Mouse (Mus musculus): ENCODE measurements around the gene Cirbp. TPM values are rescaled to one million over a fixed set of nuclear protein-coding genes. Genes with fewer than 3 reads are reported as not detected.
A peak's percentile ranks its signal among the peaks of the same experiment; 100 is the strongest.

The Cirbp gene
- polyA plus RNA-seq (2016; fragmentation: Nextera tagmentation; extraction: Ambion mirVana), result 91.8 and 135 TPM in 2 replicates

DNA sequence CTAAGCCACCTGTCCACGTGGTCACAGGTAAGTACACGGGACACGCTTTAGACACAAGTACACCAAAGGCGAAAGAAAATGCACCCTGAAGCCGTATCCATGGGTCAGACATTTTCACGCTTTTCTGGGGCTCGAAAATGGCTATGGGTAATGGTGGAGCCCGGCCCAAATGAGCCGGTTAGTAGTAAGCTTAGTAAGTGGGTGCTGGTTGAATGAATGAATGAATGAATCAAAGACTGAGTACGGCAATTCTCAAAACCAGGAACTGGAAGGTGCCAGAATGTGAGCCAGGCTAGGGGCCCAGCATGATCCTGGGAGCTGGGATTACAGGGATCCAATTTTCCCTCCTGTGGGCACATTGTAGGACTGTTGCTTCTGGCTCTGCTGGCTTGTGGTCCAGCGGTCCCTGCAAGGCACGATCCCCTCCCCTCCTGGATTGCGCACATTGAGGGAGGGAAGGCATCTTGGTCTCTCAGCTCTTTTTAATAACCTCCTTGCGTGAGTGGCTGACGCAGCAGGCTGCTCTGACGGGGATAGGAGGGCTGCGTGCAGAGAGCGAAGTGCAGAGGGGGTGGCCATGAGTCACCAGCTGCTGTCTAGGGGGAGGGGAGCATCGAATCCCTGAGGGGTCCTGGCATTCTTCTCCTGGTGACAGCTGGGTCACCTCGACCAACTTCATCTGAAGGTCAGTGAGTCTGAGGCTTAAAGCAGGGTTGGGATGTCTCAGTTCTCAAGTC, at the start of gene Cirbp:
Cirbp (plus strand) TSS at position 594 of the 737 bp plus-strand sequence.
- Histone ChIP-seq H3K36me3 (peaks cover 17% of the 10 kb centered on the region), H3K27ac (replicated peaks) (peak within 1 kb of the TSS; percentile 99), H3K4me1 (peaks cover 89% of the 10 kb centered on the region), H3K9me3 (replicated peaks) (no peaks in the 10 kb centered on the region), H3K27me3 (ENCODE audit: low read depth, poor library complexity, severe bottlenecking) (peaks cover 9% of the 10 kb centered on the region), H3K4me3 (peak within 1 kb of the TSS; percentile 77)
- WGBS, result 19% methylated on average over 20 of the region's 20 CpGs
- DNase-seq (ENCODE audit: low spot score), result peak; percentile 48

- H3K4me3 ChIP-seq, result peak overlapping the region; percentile 96
- peaks cover 44% of the 10 kb centered on the region for H3K36me3 ChIP-seq
- DNase-seq (ENCODE audit: low spot score), result peak; percentile 31
- H3K27me3 ChIP-seq (ENCODE audit: low read depth, poor library complexity, severe bottlenecking), result no peaks in the 10 kb centered on the region
- peak overlapping the region; percentile 93 for H3K27ac ChIP-seq (replicated peaks)
- H3K9me3 ChIP-seq (replicated peaks), result no peaks in the 10 kb centered on the region
- 1% methylated on average over 27 of the region's 27 CpGs for WGBS
- peaks cover 50% of the 10 kb centered on the region for H3K4me1 ChIP-seq
These were observed 49.2 kb upstream of the Cirbp start for GRCm38 (mm10) chr10:80116563-80116926.

DNA sequence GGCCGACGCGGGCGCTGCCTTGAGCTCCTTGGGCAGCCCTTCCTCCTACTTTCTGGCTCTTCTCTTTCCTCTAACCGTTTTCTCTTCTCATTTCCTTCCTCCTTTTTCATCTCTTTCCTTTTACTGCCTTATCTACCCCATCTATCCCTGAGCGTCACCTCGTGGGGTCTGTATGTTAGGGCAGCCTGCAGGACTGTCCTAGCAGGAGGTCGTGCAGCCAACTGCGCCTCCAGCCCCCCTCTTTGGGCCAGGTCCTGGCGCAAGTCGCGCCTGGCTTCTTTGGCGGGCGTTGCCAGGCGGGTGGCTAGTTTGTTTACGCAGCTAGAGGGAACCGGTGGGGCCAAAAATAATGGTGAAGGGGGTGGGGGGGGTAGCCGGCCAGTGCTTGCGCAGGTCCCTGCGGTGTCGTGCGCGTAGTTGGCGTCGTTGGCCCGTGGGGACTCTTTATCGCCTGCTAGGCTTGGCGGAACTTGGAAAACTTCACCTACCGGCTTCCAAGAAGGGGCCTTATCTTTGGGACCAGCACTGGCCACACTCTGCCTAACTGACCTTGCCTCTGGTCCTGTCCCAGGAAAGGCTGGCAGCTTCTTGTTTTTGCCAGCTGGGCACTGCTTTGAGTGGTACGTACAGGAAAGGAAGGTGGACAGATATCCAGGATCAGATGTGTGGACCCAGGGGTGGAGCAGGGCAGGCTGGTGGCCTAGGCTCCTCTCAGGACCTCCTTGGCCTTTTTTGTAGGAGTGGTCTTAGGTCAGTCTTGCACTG, 48.7 kb upstream of the Cirbp start:
- H3K9me3 ChIP-seq (replicated peaks), result no peaks in the 10 kb centered on the region
- peaks cover 50% of the 10 kb centered on the region for H3K4me1 ChIP-seq
- H3K4me3 ChIP-seq, result peak overlapping the region; percentile 96
- peak; percentile 37 for DNase-seq (ENCODE audit: low spot score)
- WGBS, result 6% methylated on average over 30 of the region's 30 CpGs
- H3K27ac ChIP-seq (replicated peaks), result peak overlapping the region; percentile 93
- H3K36me3 ChIP-seq, result peaks cover 50% of the 10 kb centered on the region
- H3K27me3 ChIP-seq (ENCODE audit: low read depth, poor library complexity, severe bottlenecking), result no peaks in the 10 kb centered on the region

DNA sequence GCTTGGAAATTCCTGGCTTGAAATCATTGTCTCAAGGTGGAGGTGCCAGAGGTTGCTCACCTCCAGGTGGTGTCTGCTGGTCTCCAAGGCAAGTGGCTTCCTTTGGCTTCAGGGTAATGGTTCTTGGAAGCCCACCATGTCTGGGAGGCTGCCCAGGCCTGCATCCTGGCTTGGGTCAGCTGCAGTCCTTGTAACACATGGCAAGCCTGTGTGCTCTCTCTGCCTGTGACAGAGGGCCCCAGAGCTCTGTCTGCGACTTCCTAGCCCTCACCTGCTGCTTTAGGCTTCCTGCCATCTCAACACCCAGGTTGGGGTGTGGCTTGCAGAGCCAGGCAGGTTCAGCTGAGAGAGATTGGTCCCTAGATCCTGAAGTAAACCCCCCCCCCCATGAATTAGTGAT, 48.0 kb upstream of the Cirbp start:
- peak overlapping the region; percentile 93 for H3K27ac ChIP-seq (replicated peaks)
- H3K36me3 ChIP-seq, result peaks cover 56% of the 10 kb centered on the region
- no peaks in the 10 kb centered on the region for H3K9me3 ChIP-seq (replicated peaks)
- H3K27me3 ChIP-seq (ENCODE audit: low read depth, poor library complexity, severe bottlenecking), result no peaks in the 10 kb centered on the region
- DNase-seq (ENCODE audit: low spot score), result no peak
- H3K4me3 ChIP-seq, result peak overlapping the region; percentile 96
- H3K4me1 ChIP-seq, result peaks cover 50% of the 10 kb centered on the region
- WGBS, result 74% methylated on average over 1 of the region's 1 CpGs

DNA sequence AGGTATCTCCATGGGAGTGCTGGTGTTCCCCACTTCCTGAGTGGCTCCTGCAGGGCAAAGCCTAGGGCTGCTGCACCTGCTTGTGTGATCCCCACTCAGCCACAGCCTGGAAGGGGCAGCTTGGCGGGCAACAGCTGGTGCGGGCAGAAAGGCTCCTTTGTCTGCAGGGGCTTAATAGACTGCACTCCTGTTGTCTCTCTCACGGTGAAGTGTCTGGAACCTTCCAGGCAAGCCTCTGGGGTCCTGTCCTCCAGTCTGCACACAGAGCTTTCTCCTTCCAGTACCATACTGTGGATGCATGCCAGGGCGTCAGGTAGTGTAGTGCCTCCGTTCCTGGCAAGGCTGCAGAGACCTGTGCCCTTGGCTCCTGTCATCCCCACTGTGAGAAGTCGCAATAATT, 47.2 kb upstream of the Cirbp start:
- peaks cover 50% of the 10 kb centered on the region for H3K4me1 ChIP-seq
- peak overlapping the region; percentile 3; the same call in 1 of the 2 replicates for H3K27ac ChIP-seq (replicated peaks)
- peak overlapping the region; percentile 96 for H3K4me3 ChIP-seq
- 80% methylated on average over 6 of the region's 6 CpGs for WGBS
- H3K9me3 ChIP-seq (replicated peaks), result no peaks in the 10 kb centered on the region
- peaks cover 64% of the 10 kb centered on the region for H3K36me3 ChIP-seq
- no peak for DNase-seq (ENCODE audit: low spot score)
- H3K27me3 ChIP-seq (ENCODE audit: low read depth, poor library complexity, severe bottlenecking), result no peaks in the 10 kb centered on the region

DNA sequence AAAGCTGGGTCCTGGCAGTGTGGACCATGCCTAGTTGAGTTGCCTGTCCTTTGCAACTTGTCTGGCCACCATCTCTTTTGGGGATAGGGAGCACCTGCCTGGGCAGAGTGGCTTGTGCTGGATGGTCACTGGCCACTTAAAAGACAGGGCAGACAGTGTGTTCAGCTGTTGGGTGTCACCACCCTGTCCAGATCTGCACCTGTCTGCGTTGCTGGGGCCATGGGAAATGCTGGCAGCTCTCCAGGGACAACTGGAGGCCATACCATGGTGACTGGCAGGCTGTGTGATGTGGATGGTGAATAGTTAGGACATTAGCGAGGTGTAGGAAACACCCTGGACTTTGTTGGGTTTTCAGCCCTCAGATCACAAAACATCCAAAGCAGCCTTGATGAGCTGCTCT, 45.6 kb upstream of the Cirbp start:
- Histone ChIP-seq H3K36me3 (peaks cover 80% of the 10 kb centered on the region), H3K9me3 (replicated peaks) (no peaks in the 10 kb centered on the region), H3K4me1 (peaks cover 45% of the 10 kb centered on the region), H3K27me3 (ENCODE audit: low read depth, poor library complexity, severe bottlenecking) (no peaks in the 10 kb centered on the region), H3K4me3 (peak overlapping the region; percentile 17; the same call in 1 of the 2 replicates), H3K27ac (replicated peaks) (no peak overlapping the region)
- no peak for DNase-seq (ENCODE audit: low spot score)
- WGBS, result 92% methylated on average over 2 of the region's 2 CpGs

DNA sequence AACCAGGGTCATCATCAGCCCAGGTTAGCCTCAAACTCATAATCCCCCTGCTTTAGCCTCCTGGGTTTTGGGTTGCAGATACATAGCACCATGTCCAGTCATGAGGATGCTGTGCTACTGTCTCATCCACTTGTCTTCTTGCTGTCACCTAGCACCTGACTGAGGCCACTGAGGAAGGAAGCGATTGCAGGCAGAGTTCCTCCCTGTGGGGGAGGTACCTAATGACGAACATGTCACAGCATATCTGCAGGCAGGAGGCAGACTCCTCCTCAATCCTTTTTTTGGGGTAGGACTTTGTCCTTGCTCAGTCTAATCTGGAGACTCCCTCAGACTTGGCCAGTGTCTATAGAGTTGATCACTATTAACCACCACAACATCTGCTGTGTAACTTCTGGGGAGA, 44.1 kb upstream of the Cirbp start:
- Histone ChIP-seq H3K27ac (replicated peaks) (no peak overlapping the region), H3K27me3 (ENCODE audit: low read depth, poor library complexity, severe bottlenecking) (no peaks in the 10 kb centered on the region), H3K9me3 (replicated peaks) (no peaks in the 10 kb centered on the region), H3K36me3 (peaks cover 95% of the 10 kb centered on the region), H3K4me1 (peaks cover 42% of the 10 kb centered on the region), H3K4me3 (peak overlapping the region; percentile 16)
- no peak for DNase-seq (ENCODE audit: low spot score)
- WGBS, result 94% methylated on average over 2 of the region's 2 CpGs

- H3K36me3 ChIP-seq, result peaks cover 100% of the 10 kb centered on the region
- no peaks in the 10 kb centered on the region for H3K27me3 ChIP-seq (ENCODE audit: low read depth, poor library complexity, severe bottlenecking)
- no peaks in the 10 kb centered on the region for H3K9me3 ChIP-seq (replicated peaks)
- H3K4me1 ChIP-seq, result peaks cover 18% of the 10 kb centered on the region
- H3K27ac ChIP-seq (replicated peaks), result no peak overlapping the region
- DNase-seq (ENCODE audit: low spot score), result no peak
- WGBS, result 90% methylated on average over 9 of the region's 9 CpGs
- 0 out of 2 replicates have a peak overlapping the region, but pooled peaks have one; percentile 16 for H3K4me3 ChIP-seq
These were observed 41.7 kb upstream of the Cirbp start for GRCm38 (mm10) chr10:80123932-80124562.

- 96% methylated on average over 8 of the region's 8 CpGs for WGBS
- peaks cover 100% of the 10 kb centered on the region for H3K36me3 ChIP-seq
These were observed 37.9 kb upstream of the Cirbp start for GRCm38 (mm10) chr10:80127920-80128319.

GRCm38 (mm10) chr10:80129846-80130245, 35.9 kb upstream of the Cirbp start:
- Histone ChIP-seq H3K27me3 (ENCODE audit: low read depth, poor library complexity, severe bottlenecking) (peaks cover 52% of the 10 kb centered on the region), H3K4me1 (peaks cover 24% of the 10 kb centered on the region), H3K27ac (replicated peaks) (no peak overlapping the region), H3K4me3 (0 out of 2 replicates have a peak overlapping the region, but pooled peaks have one; percentile 20), H3K9me3 (replicated peaks) (no peaks in the 10 kb centered on the region), H3K36me3 (peaks cover 100% of the 10 kb centered on the region)
- DNase-seq (ENCODE audit: low spot score), result no peak
- 95% methylated on average over 9 of the region's 9 CpGs for WGBS

More at GRCm38 (mm10) chr10:80127920-80128319, 37.9 kb upstream of the Cirbp start:
- Histone ChIP-seq H3K27me3 (ENCODE audit: low read depth, poor library complexity, severe bottlenecking) (peaks cover 33% of the 10 kb centered on the region), H3K4me3 (no peak overlapping the region), H3K4me1 (peaks cover 28% of the 10 kb centered on the region), H3K9me3 (replicated peaks) (no peaks in the 10 kb centered on the region), H3K27ac (replicated peaks) (no peak overlapping the region)
- no peak for DNase-seq (ENCODE audit: low spot score)

- Histone ChIP-seq H3K9me3 (replicated peaks) (no peaks in the 10 kb centered on the region), H3K4me1 (peaks cover 24% of the 10 kb centered on the region), H3K36me3 (peaks cover 100% of the 10 kb centered on the region), H3K27ac (replicated peaks) (no peak overlapping the region), H3K4me3 (peak overlapping the region; percentile 20; the same call in 1 of the 2 replicates), H3K27me3 (ENCODE audit: low read depth, poor library complexity, severe bottlenecking) (peaks cover 59% of the 10 kb centered on the region)
- no peak for DNase-seq (ENCODE audit: low spot score)
- WGBS, result 88% methylated on average over 18 of the region's 18 CpGs
These were observed 35.3 kb upstream of the Cirbp start for GRCm38 (mm10) chr10:80130403-80131031.

DNA sequence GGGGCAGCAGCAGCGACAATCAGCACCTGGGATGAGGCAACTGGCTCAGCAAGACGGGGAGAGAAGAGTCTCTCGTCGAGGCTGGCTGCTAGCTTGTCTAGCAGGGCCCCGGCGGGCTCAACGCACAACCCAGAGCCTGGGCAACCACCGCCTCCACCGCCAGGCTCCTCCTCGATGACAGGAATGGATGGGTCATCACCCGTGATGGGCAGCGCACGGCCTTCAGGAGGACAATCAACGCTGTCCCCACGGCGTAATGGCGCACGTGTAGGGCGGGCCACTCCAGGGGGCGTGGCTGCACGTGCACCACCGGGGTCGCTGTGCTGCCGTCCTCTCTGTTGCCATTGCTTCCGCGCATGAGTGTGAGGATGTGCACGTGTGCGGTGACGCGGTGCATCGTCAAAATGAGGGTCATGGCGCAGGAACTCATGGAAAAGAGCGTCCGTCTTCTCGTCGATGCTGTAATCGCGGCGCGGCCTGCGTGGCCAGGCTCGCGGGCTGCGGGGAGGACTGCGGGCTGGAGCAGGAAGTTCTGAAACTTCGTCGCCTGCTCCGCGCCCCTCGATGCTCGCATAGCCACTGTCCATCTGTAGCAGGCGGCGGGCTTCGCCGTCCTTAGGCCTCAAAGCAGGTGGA, 34.4 kb upstream of the Cirbp start:
- peak; percentile 62 for DNase-seq (ENCODE audit: low spot score)
- Histone ChIP-seq H3K9me3 (replicated peaks) (no peaks in the 10 kb centered on the region), H3K4me1 (peaks cover 29% of the 10 kb centered on the region), H3K4me3 (peak overlapping the region; percentile 41), H3K36me3 (peaks cover 100% of the 10 kb centered on the region), H3K27me3 (ENCODE audit: low read depth, poor library complexity, severe bottlenecking) (peaks cover 68% of the 10 kb centered on the region), H3K27ac (replicated peaks) (peak overlapping the region; percentile 66)
- 14% methylated on average over 55 of the region's 55 CpGs for WGBS

All from midbrain, embryonic 10.5 days (tissue).